Mouse (Mus musculus) adrenal gland, postnatal 4 days (tissue): ENCODE data around the gene Iqcf1. TPM values are rescaled to one million over a fixed set of nuclear protein-coding genes. Genes with fewer than 3 reads are reported as not detected.

Experiments
- DNase-seq, 2 experiments: peaks; one replicate each; pipeline ENCODE4 v3.0.0; 2021 to 2022; ENCODE audit warnings: low spot score in 2 of 2, mixed read lengths in 2 of 2
- long read RNA-seq, 2 experiments: library from polyadenylated mRNA; stranded (forward); transcript quantifications; one replicate each; pipeline ENCODE4 v2.0.0; 2021
- total RNA-seq, 2 experiments: library from RNA; stranded (reverse); gene quantifications; 2 replicates each; pipeline ENCODE4 v1.2.3; 2021

The Iqcf1 gene
- not detected for total RNA-seq
- long read RNA-seq, experiment 1, result 0 reads
- long read RNA-seq, experiment 2, result 0 reads

DNA sequence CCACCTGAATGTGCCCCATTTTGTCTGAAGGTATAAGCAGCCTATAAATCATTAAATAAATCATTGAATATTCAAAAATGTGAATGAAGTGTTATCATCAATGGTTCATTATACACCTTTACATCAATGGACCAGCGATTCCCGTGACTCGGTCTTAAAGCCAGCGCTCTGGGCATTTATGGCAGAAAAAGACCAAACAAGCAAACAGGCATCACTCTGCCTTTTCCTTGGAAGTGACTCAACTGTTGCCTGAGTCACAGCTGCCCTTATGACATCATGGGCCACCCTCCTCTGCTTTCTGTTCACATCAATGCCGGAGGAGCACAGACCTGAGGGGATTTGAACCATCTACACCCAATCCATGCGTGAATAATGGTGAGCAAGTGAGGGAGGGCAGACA is at the start of gene Iqcf1:
Gene Iqcf1, plus strand, starts transcription at position 301 of the 400 bp plus-strand sequence.
- no peak for DNase-seq

DNA sequence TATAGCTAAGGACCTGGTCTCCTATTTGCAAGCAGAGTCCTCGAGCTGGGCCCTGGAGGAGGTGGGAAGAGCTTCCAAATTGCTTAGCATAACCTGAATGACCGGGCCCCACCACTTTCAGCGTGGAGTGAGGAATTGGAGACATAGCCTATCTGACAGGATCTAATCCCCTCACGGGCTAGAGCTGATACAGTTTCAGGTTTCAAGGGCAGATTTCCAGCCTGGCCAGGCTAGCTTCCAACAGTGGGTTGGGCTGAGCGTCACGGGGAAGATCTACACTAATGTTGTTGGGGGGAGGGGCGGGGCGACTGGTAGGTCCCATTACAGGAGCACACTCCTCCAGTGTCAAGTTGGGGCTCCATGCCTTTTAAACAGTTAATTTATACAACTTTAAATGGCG is 49.1 kb upstream of the Iqcf1 start:
- no peak for DNase-seq

DNA sequence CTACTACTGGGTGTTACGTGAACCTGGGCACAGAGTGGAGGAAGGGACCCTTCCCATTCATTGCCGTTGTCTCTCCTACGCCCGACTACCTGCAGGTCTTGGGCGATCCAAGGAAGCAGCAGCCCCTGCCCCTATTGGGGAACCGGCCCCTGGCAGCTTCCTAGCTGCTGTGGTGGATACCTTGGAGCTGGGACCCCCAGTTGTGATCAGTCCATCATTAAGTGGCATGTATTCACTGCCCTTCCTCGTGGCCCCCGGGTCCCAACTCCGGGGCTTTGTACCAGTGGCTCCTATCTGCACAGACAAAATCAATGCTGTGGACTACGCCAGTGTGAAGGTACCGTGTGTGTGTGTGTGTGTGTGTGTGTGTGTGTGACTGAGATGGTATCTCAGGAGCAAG is 48.5 kb upstream of the Iqcf1 start:
- no peak for DNase-seq

DNA sequence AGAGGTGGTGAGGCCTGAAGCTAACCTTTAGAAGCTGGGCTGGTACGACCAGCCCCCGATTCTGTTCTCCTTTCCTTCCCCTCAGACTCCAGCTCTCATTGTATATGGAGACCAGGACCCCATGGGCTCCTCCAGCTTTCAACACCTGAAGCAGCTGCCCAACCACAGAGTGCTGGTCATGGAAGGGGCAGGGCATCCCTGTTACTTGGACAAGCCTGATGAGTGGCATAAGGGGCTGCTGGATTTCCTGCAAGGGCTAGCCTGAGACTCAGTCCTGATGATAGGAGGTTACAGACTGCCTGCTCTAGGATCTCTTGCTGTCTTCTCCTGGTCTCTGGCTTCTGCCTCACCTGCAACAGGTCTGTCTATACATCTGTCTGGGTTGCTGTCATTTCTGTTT is 47.9 kb upstream of the Iqcf1 start:
- DNase-seq, result no peak

DNA sequence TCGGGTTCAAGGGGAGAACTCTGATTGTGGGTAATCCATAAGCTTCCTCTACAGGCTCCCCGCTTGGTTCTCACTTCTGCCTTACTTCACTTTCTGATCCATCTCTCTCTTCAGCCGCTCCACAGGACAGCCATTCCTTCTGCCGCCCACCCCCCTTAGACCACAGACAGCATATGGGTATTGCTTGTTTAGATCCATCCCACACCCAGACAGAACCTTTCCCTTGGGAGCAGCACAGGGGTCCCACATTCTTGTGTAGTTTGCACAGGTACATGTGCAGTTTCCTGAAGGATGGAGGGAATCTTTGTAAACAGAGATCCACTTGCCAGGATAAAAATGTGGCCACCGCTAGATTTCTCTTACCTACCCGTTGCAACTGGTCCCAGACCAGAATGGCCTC is 47.4 kb upstream of the Iqcf1 start:
- DNase-seq, result no peak

DNA sequence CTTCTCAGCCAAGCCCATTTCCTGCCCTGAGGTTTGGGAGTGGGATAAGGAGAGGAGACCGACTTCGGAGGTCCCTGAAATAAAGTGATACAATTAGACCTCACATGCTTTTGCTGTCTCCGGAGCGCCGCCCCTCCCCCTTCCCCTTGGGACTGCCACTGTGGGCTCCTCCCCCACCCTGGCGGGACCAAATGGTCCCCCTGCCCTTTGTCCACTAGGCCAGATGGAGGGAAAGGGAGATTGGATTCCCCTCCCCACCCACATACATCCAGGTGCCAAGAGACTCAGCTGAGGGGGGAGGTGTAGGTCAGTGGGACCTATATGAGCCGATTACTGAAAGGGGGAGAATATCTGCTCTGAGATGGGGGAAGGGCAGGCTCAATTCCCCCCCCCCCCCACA is 46.9 kb upstream of the Iqcf1 start:
- no peak for DNase-seq

DNA sequence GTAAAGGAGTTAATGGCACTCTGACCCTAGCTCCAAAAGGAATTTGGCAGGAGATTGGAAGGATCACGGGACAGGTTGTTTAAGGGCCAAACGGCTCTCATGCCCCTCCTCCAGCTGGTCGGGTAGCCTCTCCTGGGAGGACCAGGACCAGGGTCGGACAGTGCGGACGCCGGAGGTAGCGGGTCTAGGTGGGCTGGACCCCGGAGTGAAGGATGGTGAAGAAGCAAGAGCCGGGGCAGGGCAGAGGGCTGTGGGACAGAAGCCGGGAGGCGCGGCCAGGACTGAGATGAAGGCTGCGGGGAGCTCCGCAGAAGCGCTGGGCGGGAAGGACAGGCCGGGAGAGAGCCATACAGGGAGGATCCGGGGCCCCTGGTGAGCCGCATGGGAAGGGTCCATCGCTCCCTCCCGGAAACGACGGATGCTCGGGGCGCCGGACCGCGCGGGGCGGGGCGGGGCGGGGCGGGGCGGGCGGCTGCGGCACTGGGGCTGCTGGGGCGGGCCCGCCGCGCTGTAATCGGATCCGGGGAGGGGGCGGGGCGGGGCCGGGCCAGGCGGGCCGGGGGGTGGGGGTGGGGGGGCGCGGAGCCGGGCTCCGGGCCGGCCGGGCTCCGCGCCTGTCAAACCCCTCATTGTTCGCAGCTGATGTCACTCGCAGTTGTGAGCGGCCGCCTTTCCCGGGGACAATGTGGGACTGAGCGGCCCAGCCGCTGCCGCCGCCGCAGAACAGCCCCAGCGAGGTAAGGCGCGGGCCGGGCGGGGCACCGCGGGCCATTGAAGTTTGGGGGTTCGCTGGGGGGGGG is 46.3 kb upstream of the Iqcf1 start, which contains the start of gene Pcbp4:
Gene Pcbp4, plus strand, starts transcription at position 21 of the 800 bp plus-strand sequence.
- DNase-seq, result no peak

DNA sequence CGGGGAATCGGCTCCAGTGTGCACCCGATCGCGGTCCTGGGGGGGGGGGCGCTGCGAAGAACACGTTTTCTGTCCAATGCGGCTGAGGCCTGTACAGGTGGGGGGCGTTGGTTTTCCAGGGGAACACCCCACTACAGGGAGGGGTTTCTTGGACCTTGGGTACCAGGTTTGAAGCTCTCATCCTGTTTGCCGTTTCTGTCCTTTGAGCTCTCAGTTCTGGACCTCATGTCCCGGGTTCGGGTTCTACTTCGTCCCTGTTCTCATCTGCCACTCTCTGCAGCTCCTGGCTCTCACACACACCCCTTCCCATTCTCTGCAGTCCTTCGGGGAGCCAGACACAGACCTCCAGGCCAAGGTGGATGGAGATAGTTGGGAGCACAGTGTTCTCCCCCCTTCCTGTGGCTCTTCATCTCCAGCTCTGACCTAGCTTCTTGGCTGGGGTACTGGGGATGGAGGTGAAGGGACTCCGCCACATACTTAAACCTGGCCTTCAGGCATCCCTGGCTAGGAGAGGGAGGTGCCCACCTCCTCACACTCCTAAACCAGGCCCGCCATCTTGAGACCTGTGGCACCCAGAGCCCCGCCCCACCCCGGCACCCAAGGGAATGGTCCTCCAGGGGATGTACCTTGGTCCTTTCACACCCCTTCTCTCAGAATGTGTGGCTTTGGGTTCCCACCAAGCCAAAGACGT is 45.6 kb upstream of the Iqcf1 start:
- no peak for DNase-seq

DNA sequence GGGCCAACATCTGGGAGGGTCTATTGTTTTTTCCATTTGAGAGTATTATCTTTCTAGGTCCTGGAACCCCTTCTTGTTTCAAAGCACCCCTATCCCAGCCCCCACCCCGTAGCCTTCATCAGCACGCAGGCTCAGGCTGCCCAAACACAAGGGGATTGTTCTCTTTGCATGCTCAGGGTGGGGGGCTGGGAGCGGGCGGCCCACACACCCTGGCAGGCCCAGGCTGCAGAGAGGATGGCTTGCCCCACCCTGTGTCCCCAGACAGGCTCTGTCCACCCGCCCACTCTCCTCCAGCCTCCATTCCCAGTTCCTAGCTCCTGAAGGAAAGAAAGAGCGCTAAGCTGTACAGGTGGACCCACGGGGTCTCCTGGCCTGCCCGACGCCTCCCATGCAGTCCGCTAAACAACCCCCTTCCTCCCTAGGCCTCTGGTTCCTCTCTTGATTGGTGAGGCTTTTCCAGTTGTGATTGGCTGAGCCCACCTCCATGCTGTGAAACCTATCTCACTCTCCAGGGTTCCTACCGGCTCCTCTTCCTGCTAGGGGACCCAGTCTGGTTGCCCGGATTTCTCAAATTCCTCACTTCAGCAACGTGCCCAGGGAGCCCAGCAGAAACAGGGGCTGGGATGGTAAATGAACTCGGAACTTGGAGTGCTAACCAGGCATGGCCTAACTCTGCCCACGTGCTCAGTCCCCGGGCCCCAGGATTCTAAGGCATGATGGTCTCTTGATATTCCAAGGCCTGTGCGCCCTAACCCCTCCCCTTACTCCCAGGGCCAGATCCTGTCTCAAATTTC is 44.7 kb upstream of the Iqcf1 start:
- DNase-seq, result no peak

DNA sequence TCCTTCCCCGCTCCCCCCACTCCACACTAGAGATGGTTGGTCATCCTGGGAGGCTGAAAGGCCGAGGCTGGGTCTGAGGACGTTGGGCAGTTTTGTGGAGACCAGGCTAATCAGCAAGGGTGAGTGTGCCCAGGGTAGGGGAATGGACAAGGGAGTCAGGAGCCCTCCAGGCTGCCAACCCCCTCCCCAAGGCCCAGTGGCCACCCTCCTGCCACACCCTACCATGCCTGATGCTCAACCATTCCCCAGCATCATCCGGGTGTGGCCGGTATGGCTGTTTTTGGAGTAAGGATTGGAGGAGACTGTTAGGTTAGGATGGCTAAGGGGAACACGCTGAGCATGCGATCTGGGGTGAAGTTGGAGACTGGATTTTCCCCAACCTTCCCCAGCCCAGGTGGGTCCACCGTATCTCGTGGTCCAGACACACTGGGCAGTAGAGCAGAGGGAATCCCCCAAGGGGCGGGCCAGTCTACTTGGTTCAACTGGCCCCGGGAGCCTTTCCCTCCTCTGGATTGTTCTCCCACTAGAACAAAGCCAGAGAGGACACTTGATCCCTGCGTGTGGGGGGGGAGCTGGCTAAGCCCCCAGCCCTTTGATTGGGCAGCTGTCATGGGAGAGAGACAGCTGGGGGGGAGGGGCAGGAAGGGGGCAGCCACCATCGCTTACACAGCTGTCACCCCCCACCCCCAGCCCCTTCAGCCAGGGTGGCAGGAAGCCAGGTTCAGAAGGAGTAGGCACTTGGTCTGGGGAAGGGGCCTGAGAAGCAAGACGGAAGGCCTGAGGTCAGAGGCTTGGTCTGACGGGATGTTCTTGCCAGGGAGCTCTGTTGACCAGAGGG is 43.2 kb upstream of the Iqcf1 start:
- no peak for DNase-seq

DNA sequence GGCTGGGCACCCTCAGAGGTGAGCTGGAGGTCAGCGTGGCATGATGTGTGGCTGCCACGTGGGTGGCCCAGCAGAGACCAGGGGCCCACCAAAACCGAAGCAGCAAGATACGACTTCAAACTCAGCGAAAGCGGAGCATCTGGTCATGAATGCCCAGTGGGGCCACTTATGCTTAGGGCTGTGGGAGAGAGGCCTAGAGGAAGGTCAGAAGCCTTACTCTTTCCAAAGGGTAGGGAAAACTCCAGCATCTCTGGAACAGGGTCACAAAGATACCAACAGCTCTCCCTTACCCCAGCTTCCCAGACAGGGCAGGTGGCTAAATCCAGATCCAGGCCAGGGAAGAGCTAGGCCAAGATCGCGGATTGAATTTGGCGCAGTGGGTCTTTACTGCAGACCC is 42.6 kb upstream of the Iqcf1 start:
- DNase-seq, result no peak

DNA sequence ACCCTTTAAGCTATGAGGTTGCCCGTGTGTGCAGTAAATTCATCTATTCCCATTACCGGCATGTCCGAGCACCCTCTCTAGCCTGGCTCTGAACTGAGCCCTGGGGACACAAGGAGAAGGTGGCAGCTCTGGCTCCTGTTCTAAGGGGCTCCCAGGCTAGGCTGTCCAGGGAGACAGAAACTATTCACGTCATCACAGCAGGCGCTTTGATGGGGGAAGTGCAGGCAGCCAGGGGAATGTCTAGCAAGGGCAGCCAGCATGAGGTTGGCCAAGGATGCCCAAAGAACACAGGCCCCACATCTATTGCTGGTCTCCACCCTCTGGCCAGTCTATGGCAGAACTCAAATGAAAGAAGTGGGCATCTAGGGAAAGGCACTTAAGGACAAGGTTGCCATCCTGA is 41.8 kb upstream of the Iqcf1 start:
- no peak for DNase-seq

DNA sequence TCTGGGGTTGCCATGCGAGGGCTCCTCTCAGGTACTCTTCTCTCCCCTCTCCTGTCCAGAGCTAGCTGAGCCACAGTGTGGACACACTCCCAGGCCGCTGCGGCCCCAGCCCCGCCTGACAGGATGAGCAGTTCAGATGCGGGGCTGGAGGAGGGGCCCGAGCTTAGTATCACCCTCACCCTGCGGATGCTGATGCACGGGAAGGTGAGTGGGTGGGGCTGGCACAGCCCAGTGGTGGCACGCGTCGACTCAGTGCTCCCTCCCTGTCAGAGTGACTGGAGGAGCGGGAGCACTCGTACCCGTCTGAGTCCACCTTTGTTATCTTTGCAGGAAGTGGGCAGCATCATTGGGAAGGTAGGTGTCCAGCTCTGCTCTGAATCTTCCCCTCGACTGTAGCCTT is 39.8 kb upstream of the Iqcf1 start:
- no peak for DNase-seq

DNA sequence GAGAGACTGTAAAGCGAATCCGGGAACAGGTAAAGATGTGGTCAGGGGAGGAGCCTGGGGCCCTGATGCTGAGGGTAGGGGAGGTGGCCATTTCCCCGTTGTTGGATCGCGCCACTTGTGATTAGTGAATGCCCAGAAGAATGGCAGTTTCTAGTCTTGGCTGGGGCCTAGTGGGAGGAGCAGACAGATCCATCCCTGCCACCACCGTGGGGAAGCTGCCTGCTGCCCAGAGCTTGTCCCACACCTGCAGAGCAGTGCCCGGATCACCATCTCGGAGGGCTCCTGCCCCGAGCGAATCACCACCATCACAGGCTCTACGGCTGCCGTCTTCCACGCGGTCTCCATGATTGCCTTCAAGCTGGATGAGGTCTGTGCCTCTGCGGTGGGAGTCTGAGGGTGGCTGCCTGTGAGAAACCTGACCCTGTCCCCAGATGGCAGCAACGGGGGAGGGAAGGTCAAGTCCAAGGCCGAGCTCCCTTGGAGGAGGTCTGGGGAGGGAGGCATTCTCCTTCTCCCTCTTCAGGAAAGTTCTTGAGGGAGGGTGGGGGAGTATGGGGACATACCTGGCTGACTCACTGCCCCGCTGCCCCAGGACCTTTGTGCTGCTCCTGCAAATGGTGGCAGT is 39.3 kb upstream of the Iqcf1 start:
- DNase-seq, result no peak

DNA sequence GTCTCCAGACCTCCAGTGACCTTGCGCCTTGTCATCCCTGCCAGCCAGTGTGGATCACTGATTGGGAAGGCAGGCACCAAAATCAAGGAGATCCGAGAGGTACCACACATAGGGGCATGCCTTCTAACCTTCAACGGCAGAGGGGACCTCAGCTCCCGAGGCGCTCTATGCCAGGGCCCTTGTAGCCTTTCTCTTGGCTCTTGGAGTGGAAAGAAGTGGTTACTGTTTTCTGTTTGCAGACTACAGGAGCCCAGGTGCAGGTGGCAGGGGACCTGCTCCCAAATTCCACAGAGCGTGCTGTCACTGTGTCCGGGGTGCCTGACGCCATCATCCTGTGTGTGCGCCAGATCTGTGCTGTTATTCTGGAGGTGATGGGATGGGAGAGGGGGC is 38.7 kb upstream of the Iqcf1 start:
- no peak for DNase-seq

DNA sequence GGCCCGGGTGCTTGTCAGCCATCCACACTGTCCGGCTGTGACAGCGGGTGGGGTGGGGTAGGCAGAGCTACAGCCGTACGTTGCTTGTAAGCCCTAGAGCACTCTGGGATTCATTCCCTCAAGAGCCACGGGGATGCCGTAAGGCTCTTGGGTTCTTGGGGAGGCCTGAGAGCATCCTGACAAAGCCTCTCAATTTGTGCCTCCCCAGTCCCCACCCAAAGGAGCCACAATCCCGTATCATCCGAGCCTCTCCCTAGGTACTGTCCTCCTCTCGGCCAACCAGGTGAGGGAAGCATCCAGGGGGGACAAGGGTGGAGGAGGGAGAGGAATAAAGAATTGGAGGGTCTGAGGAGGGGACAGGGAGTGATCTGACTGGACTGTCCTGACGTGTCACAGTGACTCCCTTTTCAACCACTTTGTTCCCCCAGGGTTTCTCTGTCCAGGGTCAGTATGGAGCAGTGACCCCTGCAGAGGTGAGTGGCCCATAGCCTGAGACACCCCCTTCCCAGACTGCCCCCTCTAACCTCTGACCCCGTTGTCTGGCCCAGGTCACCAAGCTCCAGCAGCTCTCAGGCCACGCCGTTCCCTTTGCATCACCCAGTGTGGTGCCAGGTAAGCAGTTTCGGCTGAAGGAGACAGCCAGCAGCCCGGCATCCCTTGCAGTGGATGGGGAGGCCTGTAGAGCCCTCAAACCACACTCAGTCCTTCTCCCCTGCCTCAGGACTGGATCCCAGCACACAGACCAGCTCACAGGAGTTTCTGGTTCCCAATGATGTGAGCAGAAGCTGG is 37.9 kb upstream of the Iqcf1 start:
- DNase-seq, result no peak

DNA sequence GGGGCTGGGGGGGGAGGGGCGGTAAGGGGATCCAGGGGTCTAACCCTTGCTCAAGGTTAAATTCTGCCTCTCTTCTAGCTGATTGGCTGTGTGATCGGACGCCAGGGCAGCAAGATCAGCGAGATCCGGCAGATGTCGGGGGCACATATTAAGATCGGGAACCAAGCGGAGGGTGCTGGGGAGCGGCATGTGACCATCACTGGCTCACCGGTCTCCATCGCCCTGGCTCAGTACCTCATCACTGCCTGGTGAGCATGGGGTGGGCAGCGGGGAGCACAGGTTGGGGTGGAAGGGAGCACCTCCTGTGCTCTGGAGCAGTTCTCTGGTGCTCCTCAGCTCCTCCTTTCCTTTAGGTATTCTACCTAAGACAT is 37.4 kb upstream of the Iqcf1 start:
- DNase-seq, result no peak

DNA sequence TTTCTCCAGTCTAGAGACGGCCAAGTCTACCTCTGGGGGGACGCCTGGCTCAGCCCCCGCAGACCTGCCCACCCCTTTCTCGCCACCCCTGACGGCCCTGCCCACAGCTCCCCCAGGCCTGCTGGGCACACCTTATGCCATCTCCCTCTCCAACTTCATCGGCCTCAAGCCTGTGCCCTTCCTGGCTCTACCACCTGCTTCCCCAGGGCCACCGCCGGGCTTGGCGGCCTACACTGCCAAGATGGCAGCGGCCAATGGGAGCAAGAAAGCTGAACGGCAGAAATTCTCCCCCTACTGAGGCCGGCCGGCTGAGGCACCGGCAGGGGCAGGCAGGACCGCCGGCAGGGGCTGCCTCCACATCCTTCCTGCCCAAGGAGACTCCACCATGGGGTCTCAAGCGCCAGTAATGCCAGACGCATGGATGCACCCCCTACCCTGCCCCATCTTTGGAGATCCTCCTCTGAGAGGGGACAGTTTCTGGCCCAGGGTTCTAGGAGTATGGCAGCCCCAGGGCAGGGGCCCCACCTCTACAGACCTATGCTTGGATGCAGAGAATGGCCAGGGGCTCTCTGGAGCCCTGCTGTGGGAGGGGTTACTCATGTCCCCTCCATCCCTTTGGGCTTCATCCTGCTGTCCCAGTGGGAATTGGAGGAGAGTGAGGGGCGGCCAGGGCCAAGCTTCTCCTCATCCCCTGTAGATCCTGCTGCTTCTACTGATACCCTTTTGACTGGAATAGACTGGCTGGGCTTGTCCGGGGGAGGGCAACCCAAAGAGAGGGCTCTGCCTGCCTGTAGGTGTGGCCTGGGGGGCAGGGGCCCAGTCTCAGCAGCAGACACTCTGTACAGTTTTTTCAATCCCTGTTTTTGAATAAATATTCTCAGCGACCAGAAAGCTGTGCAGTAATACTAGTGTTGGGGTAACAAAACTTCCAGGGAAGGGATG is 36.4 kb upstream of the Iqcf1 start:
- no peak for DNase-seq
